Mouse (Mus musculus) adrenal gland, postnatal 14 days (tissue): Measurements from ENCODE around the gene Zdhhc16. TPM values are rescaled to one million over a fixed set of nuclear protein-coding genes. Genes with fewer than 3 reads are reported as not detected.
A peak's percentile ranks its signal among the peaks of the same experiment; 100 is the strongest.
"Not testable (repeated sequence)": the region's sequence is repeated elsewhere in the genome, so short reads cannot be mapped to it uniquely, and the experiment has no call there.

Experiments
- DNase-seq: peaks from one replicate; pipeline ENCODE4 v3.0.0; 2021; ENCODE audit warnings: mixed read lengths
- total RNA-seq: library from RNA; stranded (reverse); gene quantifications from 2 replicates; pipeline ENCODE4 v1.2.3, GENCODE M21; 2021

Zdhhc16 gene
- total RNA-seq, 1 experiment from 2014 or later, result 31.4 TPM

- no peak for DNase-seq
Measured at GRCm38 (mm10) chr19:41913774-41914591, 19.3 kb upstream of the Zdhhc16 start.

DNA sequence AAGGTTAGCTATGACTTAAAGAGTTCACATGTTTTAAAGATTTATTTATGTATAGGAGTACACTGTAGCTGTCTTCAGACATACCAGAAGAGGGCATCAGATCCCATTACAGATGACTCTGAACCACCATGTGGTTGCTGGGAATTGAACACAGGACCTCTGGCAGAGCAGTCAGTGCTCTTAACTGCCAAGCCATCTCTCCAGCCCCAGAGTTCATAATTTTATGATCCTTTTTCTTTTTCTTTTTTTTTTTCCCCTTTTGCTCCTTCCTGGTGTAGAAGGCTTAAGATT lies 18.7 kb upstream of the Zdhhc16 start:
- DNase-seq, result not testable (repeated sequence)

- no peak for DNase-seq
Measured at GRCm38 (mm10) chr19:41915294-41915693, 18.0 kb upstream of the Zdhhc16 start.

DNA sequence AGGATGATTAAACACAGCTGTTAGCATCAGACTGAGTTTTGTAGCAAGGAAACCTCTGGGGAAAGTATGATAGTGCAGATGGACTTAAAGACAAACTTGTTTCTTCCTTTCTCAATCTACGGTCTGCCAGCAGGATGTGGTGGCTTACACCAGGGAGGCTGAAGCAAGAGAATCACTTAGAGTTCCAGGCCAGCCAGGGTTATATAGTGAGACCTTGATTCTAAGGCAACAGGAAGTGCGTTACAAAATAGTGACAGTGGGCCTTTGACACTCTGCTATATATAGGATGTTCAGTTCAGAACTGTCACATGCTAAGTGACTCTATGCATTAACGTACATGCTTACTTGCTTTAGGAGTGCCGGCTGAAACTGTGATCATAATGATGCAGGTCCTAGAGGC lies 16.4 kb upstream of the Zdhhc16 start:
- DNase-seq, result no peak

GRCm38 (mm10) chr19:41919471-41919870 lies 13.8 kb upstream of the Zdhhc16 start:
- DNase-seq, result no peak

- no peak for DNase-seq
Measured at GRCm38 (mm10) chr19:41920412-41921067, 12.7 kb upstream of the Zdhhc16 start.

DNA sequence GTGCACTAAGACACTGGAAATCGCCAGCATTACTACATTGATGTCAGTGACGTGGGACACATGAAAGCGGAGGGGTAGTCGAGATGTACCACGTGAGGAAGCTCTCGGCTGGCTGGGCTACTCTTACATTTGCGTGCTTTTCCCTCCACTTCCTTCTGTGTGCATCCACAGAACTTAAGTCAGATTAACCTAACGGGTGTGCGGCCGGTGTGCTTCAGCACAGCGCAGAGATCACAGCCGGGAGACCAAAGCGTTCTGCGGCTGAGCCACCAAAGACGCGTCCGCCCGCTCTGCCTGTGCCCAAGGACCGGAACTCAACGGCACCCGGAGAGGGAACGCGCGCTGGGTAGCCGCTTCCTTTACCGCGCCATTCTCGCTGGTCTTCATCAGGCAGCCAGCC lies 594 bp upstream of the Zdhhc16 start:
- no peak for DNase-seq

- DNase-seq, result no peak
Measured at GRCm38 (mm10) chr19:41934124-41934523, 844 bp downstream of the Zdhhc16 start.

- no peak for DNase-seq
Measured at GRCm38 (mm10) chr19:41935921-41936320, 2.6 kb downstream of the Zdhhc16 start.

DNA sequence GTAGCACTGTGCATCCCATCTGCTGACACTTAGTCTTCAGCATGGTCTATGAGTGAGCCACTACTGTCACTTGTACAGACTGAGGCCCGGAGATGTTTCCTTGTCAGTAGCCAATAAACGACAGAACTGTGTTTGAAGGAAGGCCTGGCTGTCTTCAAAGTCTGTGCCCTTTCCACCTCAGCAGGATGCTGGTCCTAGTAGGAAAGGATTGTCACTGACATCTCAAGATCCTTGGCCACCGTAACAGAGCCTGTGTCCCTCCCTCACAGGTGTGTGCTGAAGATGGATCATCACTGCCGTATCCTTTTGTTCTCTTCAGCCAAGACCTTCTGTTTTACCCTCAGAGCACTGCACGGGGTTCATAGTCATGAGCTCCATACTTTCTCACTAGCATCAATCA lies 5.3 kb downstream of the Zdhhc16 start:
- DNase-seq, result no peak

DNA sequence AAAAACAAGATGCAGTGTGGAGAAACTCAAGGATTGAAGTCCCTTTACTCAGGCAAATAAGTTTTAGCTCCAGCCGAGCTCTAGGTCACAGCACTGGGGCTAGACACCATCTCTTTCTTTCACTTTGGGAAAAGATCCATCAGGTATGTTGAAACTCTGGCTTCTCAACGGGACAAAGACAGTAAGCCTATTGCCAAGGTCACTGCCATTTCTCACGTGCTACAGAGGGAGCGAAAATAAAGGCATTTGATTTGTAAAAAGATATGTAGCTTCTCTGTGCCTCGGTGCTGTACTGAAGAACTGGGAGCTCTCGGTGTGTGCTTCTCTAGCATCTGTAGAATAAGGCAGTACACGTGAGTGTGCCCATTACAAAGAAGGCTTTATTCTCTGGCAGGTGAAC lies 10.6 kb downstream of the Zdhhc16 start:
- no peak for DNase-seq

- peak; percentile 21 for DNase-seq
Measured at GRCm38 (mm10) chr19:41952287-41952686, 19.0 kb downstream of the Zdhhc16 start.

DNA sequence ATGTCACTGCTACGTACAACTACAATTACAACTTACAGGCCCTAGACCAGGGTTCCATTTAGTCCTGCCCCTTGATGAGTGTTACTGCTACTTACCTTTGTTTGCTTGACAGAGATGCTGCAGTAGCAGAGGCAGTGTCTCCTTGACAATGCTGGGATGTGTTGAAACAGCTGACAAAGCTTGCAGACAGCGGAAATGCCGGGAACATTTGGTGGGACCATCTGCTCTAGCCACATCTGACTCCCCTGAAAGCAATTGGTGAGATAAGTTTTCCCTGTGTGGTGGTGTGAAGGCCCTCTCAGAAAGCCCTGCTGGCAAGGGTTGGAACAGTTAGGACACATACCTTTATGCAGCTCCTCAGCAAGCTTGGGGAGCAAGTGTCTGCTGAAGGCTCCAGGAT lies 20.3 kb downstream of the Zdhhc16 start:
- no peak for DNase-seq

GRCm38 (mm10) chr19:41969618-41970017 lies 36.3 kb downstream of the Zdhhc16 start:
- no peak for DNase-seq

DNA sequence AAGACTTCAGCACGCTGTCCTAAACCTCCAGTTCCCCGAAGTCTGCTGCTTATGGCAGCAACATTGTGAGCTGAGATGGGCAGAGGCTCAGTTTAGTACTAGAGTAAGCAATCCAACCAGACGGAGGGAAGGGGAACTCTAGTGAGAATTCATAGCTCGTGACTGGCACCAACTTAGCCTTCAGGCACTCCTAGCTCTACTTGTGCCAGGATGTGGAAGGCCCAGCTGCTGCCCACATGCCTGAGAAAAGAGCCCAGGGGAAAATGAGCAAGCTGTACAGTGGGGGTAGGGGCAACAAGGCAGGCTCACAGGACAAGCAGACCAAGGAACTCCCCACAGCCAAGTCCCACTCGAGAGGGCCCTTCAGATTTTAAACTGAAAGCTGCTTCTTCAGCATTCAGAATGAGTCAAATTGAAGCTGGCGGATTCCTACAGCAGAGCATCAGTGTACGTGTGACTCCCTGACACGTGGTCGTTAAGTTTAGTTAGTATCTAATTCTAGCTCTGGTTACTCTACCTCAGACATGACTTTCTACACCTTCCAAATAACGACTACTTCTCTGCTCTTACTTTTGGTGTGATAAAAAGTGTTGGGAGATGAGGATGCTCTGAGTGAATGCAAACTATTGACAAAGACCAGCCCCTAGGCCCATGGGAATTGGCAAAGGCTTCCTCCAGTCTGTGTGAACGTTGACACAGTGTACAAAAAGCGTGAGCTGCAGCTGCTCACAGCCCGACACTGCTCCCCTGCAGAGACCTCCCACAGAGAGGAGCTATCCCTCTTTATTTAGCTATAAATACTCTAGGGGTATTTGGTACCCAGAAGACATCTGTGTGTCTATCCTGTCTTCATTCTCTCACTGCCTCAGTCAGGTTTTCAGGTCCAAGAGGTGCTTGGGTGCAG lies 40.9 kb downstream of the Zdhhc16 start:
- DNase-seq, result no peak

DNA sequence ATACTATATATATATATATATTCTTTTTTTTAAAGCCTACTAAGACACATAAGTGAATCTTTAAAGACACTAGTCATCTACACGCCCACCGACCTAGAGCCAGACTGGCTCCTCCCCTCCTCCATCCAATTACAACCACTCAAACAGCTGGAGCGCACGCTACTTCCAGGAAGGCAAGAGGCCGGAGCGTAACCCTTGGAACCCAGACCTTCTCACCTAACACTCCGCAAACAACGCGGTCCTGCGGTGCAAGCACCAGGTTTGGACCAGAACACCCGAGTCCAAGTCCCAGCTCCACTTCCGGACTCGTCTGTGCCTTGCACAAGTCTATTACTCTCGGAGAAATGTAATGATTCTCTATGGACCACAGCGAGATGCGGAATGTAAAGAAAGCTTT lies 47.1 kb downstream of the Zdhhc16 start:
- DNase-seq, result peak; percentile 34

GRCm38 (mm10) chr19:41980819-41981594 lies 47.7 kb downstream of the Zdhhc16 start, which contains the start of gene Mms19:
TSS of gene Mms19 (minus strand) at chr19:41981157.
- DNase-seq, result peak; percentile 99

- DNase-seq, result no peak
Measured at GRCm38 (mm10) chr19:41981595-41981927, 48.3 kb downstream of the Zdhhc16 start, which contains the start of gene Ubtd1. TSS of gene Ubtd1 (plus strand) at chr19:41981763.

DNA sequence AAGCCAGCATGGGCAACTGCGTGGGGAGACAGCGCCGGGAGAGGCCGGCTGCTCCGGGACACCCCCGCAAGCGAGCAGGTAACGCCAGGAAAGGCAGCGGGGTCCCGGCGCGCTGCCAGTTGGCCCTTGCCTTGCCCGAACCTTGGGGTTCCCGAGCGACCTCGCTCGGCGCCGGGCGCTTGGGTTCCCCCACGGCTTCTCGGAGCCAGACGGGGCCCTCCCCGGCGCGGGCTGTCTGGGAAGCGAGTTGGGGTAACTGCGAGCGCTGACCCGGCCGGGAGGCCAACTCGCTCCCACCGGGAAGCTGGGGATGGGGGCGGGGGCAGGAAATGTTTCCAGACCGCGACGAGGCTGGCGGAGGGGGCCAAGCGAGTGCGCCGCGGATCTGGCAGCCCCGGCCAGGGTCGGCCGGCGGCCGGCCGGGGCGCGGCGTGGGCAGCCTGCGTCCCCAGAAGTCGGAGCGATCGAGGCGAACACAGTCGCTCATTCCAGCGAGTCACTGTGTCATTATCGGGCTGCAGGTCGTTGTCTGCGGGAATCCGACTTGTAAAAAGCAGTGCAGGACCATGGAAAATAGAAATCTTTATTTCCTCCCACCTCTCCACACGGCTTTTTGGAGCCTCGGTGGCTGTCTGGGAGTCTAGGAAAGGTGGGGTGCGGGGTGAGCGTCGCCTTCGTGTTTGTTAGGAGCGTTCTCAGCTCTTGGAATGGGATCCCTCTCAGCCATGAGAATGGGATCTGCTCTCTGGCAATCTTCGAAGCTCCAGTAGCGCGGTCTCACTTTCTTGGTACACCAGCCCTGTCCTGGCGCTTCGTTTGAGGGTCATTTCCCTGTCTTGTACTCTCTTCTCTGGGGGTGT lies 48.9 kb downstream of the Zdhhc16 start:
- peak; percentile 78 for DNase-seq

DNA sequence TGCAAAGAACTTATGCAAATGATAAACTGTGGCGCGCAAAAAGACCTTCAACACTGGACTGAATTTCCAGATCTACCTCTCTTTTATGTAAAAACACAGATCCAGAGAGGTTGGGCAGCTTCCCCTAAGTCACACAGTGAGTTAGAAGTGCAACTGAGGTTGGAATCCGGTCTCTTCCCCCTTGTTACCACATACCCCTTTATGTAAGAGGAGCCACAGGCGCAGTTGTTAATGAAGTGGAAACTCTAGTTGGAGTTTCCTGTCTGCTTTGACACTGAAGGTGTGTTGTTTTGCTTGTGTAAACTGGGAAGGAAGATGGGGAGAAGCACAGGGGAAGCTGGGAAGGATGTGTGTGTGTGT lies 49.5 kb downstream of the Zdhhc16 start:
- DNase-seq, result no peak

GRCm38 (mm10) chr19:41985994-41986393 lies 52.7 kb downstream of the Zdhhc16 start:
- no peak for DNase-seq
